Mouse (Mus musculus) MEL (cell line): ENCODE results near the gene Hoxd10.

Source experiments
- CHD1 ChIP-seq: IDR thresholded peaks from 2 replicates; pipeline ENCODE4 v1.6.1; 2012; ENCODE audit warnings: low read depth, mild to moderate bottlenecking, inconsistent platforms, low read length, improper control_type of control experiment
- CTCF ChIP-seq, 3 experiments: IDR thresholded peaks in 2 of 3; conservative IDR thresholded peaks in 1 of 3; 2 replicates each; pipeline ENCODE4 v1.5.1; 2011 to 2012; ENCODE audit warnings: low read length in 3 of 3, low read depth in 2 of 3, mild to moderate bottlenecking in 2 of 3, improper control_type of control experiment in 1 of 3, inconsistent platforms in 1 of 3, mixed read lengths in 1 of 3, moderate library complexity in 1 of 3; ENCODE audit not compliant: control insufficient read depth in 1 of 3, insufficient read depth in 1 of 3, poor library complexity in 1 of 3, severe bottlenecking in 1 of 3
- EP300 ChIP-seq, 2 experiments: IDR thresholded peaks; 2 replicates each; pipeline ENCODE4 v1.6.1; 2011; ENCODE audit warnings: improper control_type of control experiment in 2 of 2, low read length in 2 of 2, low read depth in 1 of 2, mild to moderate bottlenecking in 1 of 2
- GATA1 ChIP-seq: IDR thresholded peaks from 2 replicates; pipeline ENCODE4 v1.6.1; 2011; ENCODE audit warnings: low read depth, low read length, improper control_type of control experiment
- HCFC1 ChIP-seq: IDR thresholded peaks from 2 replicates; pipeline ENCODE4 v1.6.1; 2012; ENCODE audit warnings: low read depth, mild to moderate bottlenecking, inconsistent platforms, low read length, improper control_type of control experiment, moderate library complexity
- POLR2A ChIP-seq, 2 experiments: IDR thresholded peaks; 2 replicates each; pipeline ENCODE4 v1.6.1; 2011 to 2012; ENCODE audit warnings: low read length in 2 of 2, mild to moderate bottlenecking in 2 of 2, control low read depth in 1 of 2, improper control_type of control experiment in 1 of 2, low read depth in 1 of 2, moderate library complexity in 1 of 2; ENCODE audit not compliant: control insufficient read depth in 1 of 2, insufficient read depth in 1 of 2, poor library complexity in 1 of 2
- POLR2AphosphoS5 ChIP-seq: IDR thresholded peaks from 2 replicates; pipeline ENCODE4 v1.6.1; 2012; ENCODE audit warnings: low read depth, borderline replicate concordance, mild to moderate bottlenecking, inconsistent platforms, low read length, moderate library complexity, mixed read lengths
- UBTF ChIP-seq: IDR thresholded peaks from 2 replicates; pipeline ENCODE4 v1.6.1; 2012; ENCODE audit warnings: low read depth, mild to moderate bottlenecking, inconsistent platforms, low read length, improper control_type of control experiment, moderate library complexity, borderline replicate concordance; ENCODE audit not compliant: insufficient read depth

GRCm38 (mm10) chr2:74679596-74679971, 12.1 kb upstream of the Hoxd10 start:
- TF ChIP-seq HCFC1 = no peak
- TF ChIP-seq POLR2AphosphoS5 = no peak
- no peak for TF ChIP-seq CHD1
- TF ChIP-seq CTCF (IDR thresholded peaks at IDR 0.05 in 2 of 3, conservative IDR thresholded peaks at IDR 0.05 in 1 of 3; ENCODE audit: control insufficient read depth in 1 of 3, insufficient read depth in 1 of 3, low read depth in 2 of 3, low read length in 3 of 3, poor library complexity in 1 of 3, severe bottlenecking in 1 of 3) = no peak
- no peak for TF ChIP-seq EP300 (IDR thresholded peaks at IDR 0.05; ENCODE audit: low read depth in 1 of 2, low read length in 2 of 2)
- no peak for TF ChIP-seq UBTF
- TF ChIP-seq GATA1 = no peak
- TF ChIP-seq POLR2A (IDR thresholded peaks at IDR 0.05; ENCODE audit: control insufficient read depth in 1 of 2, insufficient read depth in 1 of 2, low read depth in 1 of 2, low read length in 2 of 2, poor library complexity in 1 of 2) = no peak
